8 mouse cellular contexts compared by ENCODE assay signal in genomic region chr16:85802954-85803353, GRCm38 (mm10). TPM values are rescaled to one million over a fixed set of nuclear protein-coding genes. Genes with fewer than 3 reads are reported as not detected.
DNase-seq lines count a peak whose midpoint lies in the region; ATAC-seq and TF ChIP-seq lines count a peak whose summit lies in the region.

Gene Adamts1, minus strand, starts transcription at chr16:85803113.

- peak within 1 kb of the TSS; percentile 71 for H3K4me3 ChIP-seq in lung, adult 2 months (replicated peaks; ENCODE audit: extremely low read depth, low read depth, low read length)

- ATAC-seq in hematopoietic stem cell, adult 5-6 weeks (replicated peaks in 1 of 2; ENCODE audit: insufficient read depth in 1 of 2, low FRiP score in 2 of 2, low TSS enrichment in 1 of 2, low read depth in 1 of 2, poor library complexity in 2 of 2, severe bottlenecking in 2 of 2) = peak; percentile 20 to 22; a peak in 3 of 4 replicates

- peak; percentile 63 for DNase-seq in R1 (ENCODE audit: low read depth, low spot score)
- DNase-seq in cerebellum, adult 9-11 months = peak; percentile 62
- DNase-seq in frontal cortex, postnatal 14 days (ENCODE audit: low spot score in 2 of 2) = peak; percentile 52 to 54
- DNase-seq in layer of hippocampus, adult 9-10 months (ENCODE audit: low spot score) = peak; percentile 38
- peak; percentile 74 for DNase-seq in lung, adult 2 months
- DNase-seq in ovary, postnatal 36 days (ENCODE audit: low spot score) = peak; percentile 88
- no peak for DNase-seq in thymus, adult 18-20 months

- no peak for TF ChIP-seq CTCF in lung, adult 2 months (IDR thresholded peaks at IDR 0.05; ENCODE audit: insufficient read depth, low read length)

- under 1% methylated on average over 26 of the region's 26 CpGs for WGBS in lung, adult 2 months

- peaks cover 7% of the 10 kb centered on the region for H3K4me1 ChIP-seq in lung, adult 2 months (ENCODE audit: control insufficient read depth, insufficient read depth, low read length)

- peak; percentile 96 for TF ChIP-seq POLR2A in lung, adult 2 months (IDR thresholded peaks at IDR 0.05; ENCODE audit: borderline replicate concordance, extremely low read depth, low read depth, low read length)

RNA-seq across cellular contexts. Expression of gene Adamts1, which starts in this region (rescaled TPM):
- total RNA-seq in hematopoietic stem cell, adult 5-6 weeks (2017) = 0.69 and 1.7 TPM in 2 replicates
- 68.7 and 86.6 TPM in 2 replicates for polyA plus RNA-seq in lung, adult 2 months (2012; rRNA removed)

Comparison
In these comparisons a context has a peak if more than half of its experiments do, and no peak if none do; other contexts are left out.
1. DNase-seq: peak in R1 (single experiment), cerebellum, adult 9-11 months (single experiment), frontal cortex, postnatal 14 days (2 of 2), layer of hippocampus, adult 9-10 months (single experiment), lung, adult 2 months (single experiment) and ovary, postnatal 36 days (single experiment); none in thymus, adult 18-20 months (0 of 2).